Mouse (Mus musculus) retina, postnatal 1 day (tissue): ENCODE data around the gene Dclk1.
A peak's percentile ranks its signal among the peaks of the same experiment; 100 is the strongest.

ENCODE experiments used
- DNase-seq: peaks from one replicate; pipeline ENCODE4 v3.0.0-alpha.2; 2012

Gene Dclk1

DNA sequence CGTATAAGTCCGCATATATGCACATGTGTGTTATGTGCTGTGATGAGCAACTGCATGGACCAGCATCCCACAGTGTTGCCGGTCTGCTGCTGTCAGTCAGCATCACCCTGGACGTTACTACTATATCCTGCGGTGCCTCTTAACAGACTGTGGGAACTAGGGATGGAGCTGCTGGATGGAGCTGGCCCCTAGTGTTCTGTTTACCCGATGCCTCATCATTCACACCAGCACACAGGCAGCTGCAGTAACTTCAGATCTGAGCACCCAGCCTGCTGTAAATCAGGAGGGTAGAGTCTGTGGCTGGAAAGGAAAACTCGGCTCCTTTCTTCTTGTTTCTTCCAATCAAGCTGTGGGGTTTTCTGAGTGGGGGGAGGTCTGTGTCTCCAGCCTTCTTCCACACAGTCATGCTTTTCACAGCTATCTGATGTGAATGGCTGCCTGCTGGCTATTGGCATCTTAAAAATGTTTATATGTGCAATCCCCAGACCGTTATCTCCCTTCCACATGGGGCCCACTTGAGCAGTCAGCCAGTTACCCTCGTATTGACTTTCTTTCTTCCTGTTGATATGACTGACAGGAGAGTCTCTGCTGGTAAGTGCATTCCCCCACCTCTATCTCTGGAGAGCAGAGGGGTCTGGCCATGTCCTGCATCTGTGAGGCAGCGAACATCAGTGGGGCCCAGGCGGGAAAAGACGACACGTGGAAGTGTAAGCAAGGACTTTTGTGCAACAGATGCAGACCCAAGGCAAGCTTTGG lies 301.9 kb downstream of the Dclk1 start:
- no peak for DNase-seq

GRCm38 (mm10) chr3:55545296-55545695 lies 303.1 kb downstream of the Dclk1 start:
- no peak for DNase-seq

GRCm38 (mm10) chr3:55545916-55546315 lies 303.8 kb downstream of the Dclk1 start:
- no peak for DNase-seq

DNA sequence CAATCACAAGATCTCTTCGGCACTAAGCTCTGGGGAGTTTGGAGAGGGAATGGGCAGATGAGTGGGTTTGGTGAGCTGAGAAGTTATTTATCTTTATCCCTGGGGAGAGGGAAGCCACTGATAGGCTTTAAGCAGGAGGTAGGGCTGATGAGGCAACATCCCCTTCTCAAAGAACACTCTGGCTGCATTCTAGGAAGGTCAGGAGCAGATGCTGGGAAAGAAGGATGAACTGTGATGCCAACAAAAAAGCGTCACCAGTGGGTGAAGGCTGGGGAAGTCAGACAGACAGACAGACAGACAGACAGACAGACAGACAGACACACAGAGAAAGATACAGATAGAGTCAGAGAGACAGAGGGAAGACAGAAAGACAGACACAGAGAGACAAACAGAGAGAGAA lies 304.9 kb downstream of the Dclk1 start:
- no peak for DNase-seq

DNA sequence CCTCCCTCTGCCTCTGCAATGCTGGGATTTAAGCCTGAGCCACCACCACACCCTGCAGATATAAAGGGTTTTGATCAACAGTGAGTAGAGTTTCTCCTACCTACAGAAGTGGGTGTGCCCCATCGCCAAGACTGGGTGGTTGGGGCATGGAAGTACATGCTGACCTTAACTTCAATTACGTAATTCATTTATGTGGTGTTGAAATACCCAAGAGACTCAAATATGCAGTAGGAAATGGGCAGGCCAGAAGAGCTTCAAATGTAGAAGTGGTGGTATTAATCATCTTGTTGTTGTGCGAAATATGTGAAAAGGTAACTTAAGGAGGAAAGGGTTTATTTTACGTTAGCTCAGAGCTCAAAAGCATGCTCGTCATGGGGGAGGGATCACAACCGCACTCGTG lies 307.2 kb downstream of the Dclk1 start:
- no peak for DNase-seq

DNA sequence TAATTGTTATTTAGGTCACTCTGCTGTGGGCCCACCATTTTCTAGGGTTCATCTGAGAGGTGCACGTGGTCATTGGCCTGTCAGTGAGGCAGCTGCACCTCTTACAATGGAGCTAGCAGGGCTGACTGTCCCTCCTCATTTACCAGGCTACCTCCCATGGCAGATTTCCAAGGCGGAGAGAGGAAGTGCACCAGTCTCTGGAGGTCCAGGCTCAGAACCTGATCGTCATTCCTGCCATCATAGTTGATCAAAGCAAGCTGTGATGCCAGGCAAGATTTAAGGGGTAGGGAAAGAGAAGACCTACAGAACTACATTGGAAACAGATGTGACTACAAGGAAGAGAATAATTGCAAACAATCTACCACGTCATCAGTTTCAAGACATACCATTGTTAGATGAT lies 308.8 kb downstream of the Dclk1 start:
- peak; percentile 60 for DNase-seq

GRCm38 (mm10) chr3:55551912-55552311 lies 309.7 kb downstream of the Dclk1 start:
- DNase-seq, result no peak

DNA sequence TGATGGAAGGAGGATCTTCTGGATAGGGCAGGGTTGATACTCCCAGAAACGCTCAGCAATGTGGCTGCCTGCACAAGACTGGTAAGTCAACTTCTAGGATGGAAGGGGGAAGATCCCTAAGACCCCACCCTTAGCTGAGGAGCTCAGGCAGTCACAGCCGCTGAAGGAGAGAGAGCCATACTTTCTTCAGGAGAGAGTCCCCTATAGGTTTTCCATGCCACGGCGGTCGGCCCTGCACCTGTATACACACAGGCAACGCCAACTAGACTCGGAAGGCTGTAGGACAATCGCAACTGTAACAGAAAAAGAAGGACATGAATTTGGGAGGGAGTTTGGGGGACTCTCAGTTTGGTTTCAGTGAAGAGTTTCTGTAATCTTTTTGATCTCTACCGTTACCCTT lies 310.9 kb downstream of the Dclk1 start:
- DNase-seq, result no peak

DNA sequence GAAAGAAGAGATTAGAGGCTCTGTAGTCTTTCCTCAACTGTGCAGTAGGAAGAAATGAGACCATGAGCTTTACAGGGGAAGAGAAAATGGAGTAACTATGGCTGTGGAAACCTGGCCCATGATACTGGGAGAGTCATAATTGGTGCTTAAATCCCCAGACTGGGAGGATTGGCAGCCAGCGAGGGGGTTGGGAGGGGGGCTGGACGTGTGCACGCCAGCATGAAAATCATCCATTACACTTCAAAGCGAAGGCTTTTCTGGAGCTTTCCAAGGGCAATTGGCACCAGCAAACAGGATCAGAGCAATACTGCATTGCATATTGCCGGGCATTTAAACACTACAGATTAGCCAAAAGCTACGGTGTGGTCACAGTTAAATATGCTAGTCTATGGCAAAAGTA lies 313.7 kb downstream of the Dclk1 start:
- DNase-seq, result no peak

GRCm38 (mm10) chr3:55558570-55558969 lies 316.4 kb downstream of the Dclk1 start:
- no peak for DNase-seq

DNA sequence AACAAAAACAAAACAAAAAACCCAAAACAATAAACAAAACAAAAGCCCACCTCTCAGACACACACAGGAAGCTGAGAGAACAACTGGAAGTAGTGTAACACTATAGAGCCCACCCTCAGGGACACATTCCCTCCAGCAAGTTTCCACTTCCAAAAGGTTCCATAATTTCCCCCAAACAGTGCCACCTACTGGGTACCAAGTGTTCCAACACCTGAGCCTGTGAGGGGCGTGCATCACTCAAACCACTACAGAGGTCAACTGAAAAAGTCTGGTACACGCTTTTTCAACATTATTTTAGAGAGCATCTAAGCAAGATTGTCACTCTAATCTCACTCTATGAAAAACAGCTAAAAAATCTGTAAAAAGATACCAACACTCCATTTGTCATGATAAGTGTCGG lies 325.3 kb downstream of the Dclk1 start:
- DNase-seq, result no peak

- DNase-seq, result no peak
These were observed 327.4 kb downstream of the Dclk1 start for GRCm38 (mm10) chr3:55569539-55569938.

DNA sequence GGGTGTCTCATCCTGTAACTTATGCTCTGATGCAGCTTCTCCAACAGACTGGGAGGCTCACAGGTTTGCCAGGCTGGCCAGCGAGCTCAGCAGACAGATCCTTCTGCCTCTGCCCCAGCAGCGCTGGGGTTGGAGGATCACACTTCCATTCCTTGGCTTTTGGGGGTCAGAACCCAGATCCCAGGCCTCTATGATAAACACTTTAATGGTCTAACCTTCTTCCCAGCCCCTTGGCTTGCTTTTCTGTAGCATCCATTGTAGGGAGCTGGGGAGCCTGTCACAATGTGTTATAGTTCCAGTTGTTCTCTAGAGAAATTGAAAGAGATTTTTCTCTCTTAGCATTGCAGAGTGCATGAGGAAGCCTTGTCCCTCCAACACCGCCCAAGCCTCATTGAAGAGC lies 328.9 kb downstream of the Dclk1 start:
- DNase-seq, result no peak

DNA sequence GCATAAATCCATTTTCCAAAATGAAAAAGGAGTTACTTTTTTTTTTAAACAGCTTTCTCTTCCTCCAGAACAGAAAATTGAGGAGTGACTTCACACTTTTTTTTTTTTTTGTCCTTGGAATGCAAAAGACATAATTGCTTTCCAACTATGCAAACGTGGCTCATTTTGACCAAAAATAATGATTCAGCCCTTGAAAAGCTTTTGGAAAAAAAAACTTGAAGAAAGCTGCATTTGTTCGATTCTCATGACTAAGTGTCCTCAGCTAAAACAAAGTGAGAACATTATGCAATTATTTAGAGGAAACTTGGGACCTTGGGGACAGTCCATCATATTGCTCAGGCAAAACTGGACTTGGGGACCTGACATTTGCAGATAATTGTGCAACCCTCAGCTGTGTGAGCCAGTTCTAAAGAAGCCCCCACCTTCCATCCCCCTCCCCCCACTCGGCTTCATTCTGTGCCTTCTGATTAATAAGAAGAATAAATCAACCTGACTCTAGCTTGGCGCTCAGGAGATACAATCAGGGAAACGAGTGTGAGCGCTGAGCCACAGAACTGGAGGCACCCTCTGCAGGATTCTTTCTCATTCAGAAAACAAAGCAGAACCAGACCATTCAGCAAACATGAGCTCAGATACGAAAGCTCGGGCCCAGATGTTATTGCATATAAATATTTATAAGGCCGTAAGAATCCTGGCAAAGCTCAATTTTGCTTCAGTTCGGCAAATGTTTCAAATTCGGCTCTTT lies 329.6 kb downstream of the Dclk1 start:
- DNase-seq, result no peak

GRCm38 (mm10) chr3:55572297-55572681 lies 330.1 kb downstream of the Dclk1 start:
- DNase-seq, result no peak

- peak; percentile 73 for DNase-seq
These were observed 331.8 kb downstream of the Dclk1 start for GRCm38 (mm10) chr3:55574003-55574402.

DNA sequence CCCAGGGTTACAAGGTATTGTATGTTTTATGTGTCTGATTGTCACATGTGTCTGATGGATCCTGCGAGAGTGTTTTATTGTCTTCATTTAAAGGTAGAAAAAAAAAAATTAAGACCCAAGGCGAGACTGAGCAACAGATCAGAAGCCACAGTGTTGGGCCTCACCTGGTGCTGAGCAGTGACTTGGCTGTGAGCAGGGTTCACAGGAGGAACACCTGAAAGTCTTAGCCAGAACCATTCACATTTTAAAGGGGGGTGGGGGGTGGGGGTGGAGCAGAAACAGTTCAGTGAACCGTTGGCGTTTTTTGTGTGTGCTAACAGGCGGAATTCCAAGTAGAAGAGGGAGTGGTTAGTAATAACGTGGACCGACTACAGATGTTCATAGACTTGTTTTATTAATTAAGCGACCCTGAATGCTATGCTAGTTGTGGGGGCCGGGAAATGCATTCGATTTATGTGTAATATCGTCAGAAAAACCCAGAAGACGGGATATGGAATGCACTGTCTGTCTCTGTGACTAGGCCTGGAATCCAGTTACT lies 345.3 kb downstream of the Dclk1 start:
- no peak for DNase-seq

- DNase-seq, result peak; percentile 74
These were observed 346.1 kb downstream of the Dclk1 start for GRCm38 (mm10) chr3:55587972-55588946.
